Mouse (Mus musculus): ENCODE results near the gene Tle6. TPM values are rescaled to one million over a fixed set of nuclear protein-coding genes. Genes with fewer than 3 reads are reported as not detected.

Tle6 gene
- polyA plus RNA-seq, 1 experiment from 2014 or later = 24.1 TPM

- H3K4me2 ChIP-seq = peak overlapping the region; percentile 67
- H3K9me3 ChIP-seq (ENCODE audit: low read depth, low read length) = no peaks in the 10 kb centered on the region
- H3K4me3 ChIP-seq (ENCODE audit: low read depth, low read length) = peak overlapping the region; percentile 32
- no peak for TF ChIP-seq CTCF (IDR thresholded peaks at IDR 0.05; ENCODE audit: low read depth)
- H3K27me3 ChIP-seq (ENCODE audit: insufficient read depth, low read length) = no peaks in the 10 kb centered on the region
- peaks cover 58% of the 10 kb centered on the region for H3K36me3 ChIP-seq (ENCODE audit: insufficient read depth)
- H3K4me1 ChIP-seq (ENCODE audit: insufficient read depth) = peaks cover 26% of the 10 kb centered on the region
- no peak for ATAC-seq (ENCODE audit: insufficient read depth)
- peak overlapping the region; percentile 15; the same call in 1 of the 2 replicates for H3K9ac ChIP-seq
- WGBS = 44% methylated on average over 6 of the region's 6 CpGs
- H3K27ac ChIP-seq (ENCODE audit: low read depth) = peak overlapping the region; percentile 72; the same call in 1 of the 2 replicates
- DNase-seq = no peak
Measured at GRCm38 (mm10) chr10:81563481-81563880, 37.4 kb downstream of the Tle6 start.

GRCm38 (mm10) chr10:81562411-81562810 lies 38.5 kb downstream of the Tle6 start:
- H3K4me2 ChIP-seq = peak overlapping the region; percentile 25
- DNase-seq = no peak
- 75% methylated on average over 6 of the region's 6 CpGs for WGBS

GRCm38 (mm10) chr10:81560719-81561459 lies 40.0 kb downstream of the Tle6 start:
- ATAC-seq (ENCODE audit: insufficient read depth) = peak; percentile 2
- peak overlapping the region; percentile 88 for H3K4me3 ChIP-seq (ENCODE audit: low read depth, low read length)
- H3K27me3 ChIP-seq (ENCODE audit: insufficient read depth, low read length) = no peaks in the 10 kb centered on the region
- H3K27ac ChIP-seq (ENCODE audit: low read depth) = peak overlapping the region; percentile 92; the same call in 1 of the 2 replicates
- H3K36me3 ChIP-seq (ENCODE audit: insufficient read depth) = peaks cover 45% of the 10 kb centered on the region
- 11% methylated on average over 16 of the region's 16 CpGs for WGBS
- no peaks in the 10 kb centered on the region for H3K9me3 ChIP-seq (ENCODE audit: low read depth, low read length)
- TF ChIP-seq CTCF (IDR thresholded peaks at IDR 0.05; ENCODE audit: low read depth) = no peak
- H3K4me1 ChIP-seq (ENCODE audit: insufficient read depth) = peaks cover 22% of the 10 kb centered on the region
- H3K9ac ChIP-seq = peak overlapping the region; percentile 95
- peak overlapping the region; percentile 85 for H3K4me2 ChIP-seq
- no peak for DNase-seq

More at GRCm38 (mm10) chr10:81562411-81562810, 38.5 kb downstream of the Tle6 start:
- Histone ChIP-seq H3K27me3 (ENCODE audit: insufficient read depth, low read length) (no peaks in the 10 kb centered on the region), H3K9me3 (ENCODE audit: low read depth, low read length) (no peaks in the 10 kb centered on the region), H3K4me3 (ENCODE audit: low read depth, low read length) (no peak overlapping the region), H3K27ac (ENCODE audit: low read depth) (no peak overlapping the region), H3K4me1 (ENCODE audit: insufficient read depth) (peaks cover 22% of the 10 kb centered on the region), H3K9ac (no peak overlapping the region), H3K36me3 (ENCODE audit: insufficient read depth) (peaks cover 58% of the 10 kb centered on the region)
- TF ChIP-seq CTCF (IDR thresholded peaks at IDR 0.05; ENCODE audit: low read depth) = no peak
- no peak for ATAC-seq (ENCODE audit: insufficient read depth)

GRCm38 (mm10) chr10:81559627-81560539 lies 41.0 kb downstream of the Tle6 start:
- peaks cover 22% of the 10 kb centered on the region for H3K4me1 ChIP-seq (ENCODE audit: insufficient read depth)
- H3K4me3 ChIP-seq (ENCODE audit: low read depth, low read length) = peak overlapping the region; percentile 88
- no peaks in the 10 kb centered on the region for H3K9me3 ChIP-seq (ENCODE audit: low read depth, low read length)
- peak overlapping the region; percentile 92 for H3K27ac ChIP-seq (ENCODE audit: low read depth)
- peak; percentile 28 for ATAC-seq (ENCODE audit: insufficient read depth)
- H3K4me2 ChIP-seq = peak overlapping the region; percentile 85
- no peaks in the 10 kb centered on the region for H3K27me3 ChIP-seq (ENCODE audit: insufficient read depth, low read length)
- no peak for TF ChIP-seq CTCF (IDR thresholded peaks at IDR 0.05; ENCODE audit: low read depth)
- peak overlapping the region; percentile 95 for H3K9ac ChIP-seq
- H3K36me3 ChIP-seq (ENCODE audit: insufficient read depth) = peaks cover 35% of the 10 kb centered on the region
- under 1% methylated on average over 34 of the region's 36 CpGs for WGBS
- DNase-seq = no peak

GRCm38 (mm10) chr10:81559163-81559626 lies 41.7 kb downstream of the Tle6 start, which contains the start of gene Aes:
TSS of gene Aes (plus strand) at chr10:81559488.
- Histone ChIP-seq H3K9me3 (ENCODE audit: low read depth, low read length) (no peaks in the 10 kb centered on the region), H3K27me3 (ENCODE audit: insufficient read depth, low read length) (no peaks in the 10 kb centered on the region), H3K4me3 (ENCODE audit: low read depth, low read length) (peak within 1 kb of the TSS; percentile 88), H3K36me3 (ENCODE audit: insufficient read depth) (peaks cover 28% of the 10 kb centered on the region), H3K27ac (ENCODE audit: low read depth) (peak within 1 kb of the TSS; percentile 92), H3K4me1 (ENCODE audit: insufficient read depth) (peaks cover 19% of the 10 kb centered on the region), H3K9ac (peak within 1 kb of the TSS; percentile 95), H3K4me2 (peak within 1 kb of the TSS; percentile 85)
- DNase-seq (peak; percentile 68), ATAC-seq (ENCODE audit: insufficient read depth) (peak; percentile 36)
- under 1% methylated on average over 51 of the region's 53 CpGs for WGBS
- TF ChIP-seq CTCF (IDR thresholded peaks at IDR 0.05; ENCODE audit: low read depth) = no peak

GRCm38 (mm10) chr10:81557491-81557890 lies 43.4 kb downstream of the Tle6 start:
- H3K4me3 ChIP-seq (ENCODE audit: low read depth, low read length) = no peak overlapping the region
- ATAC-seq (ENCODE audit: insufficient read depth) (no peak), DNase-seq (no peak)
- H3K4me2 ChIP-seq = no peak overlapping the region
- WGBS = 19% methylated on average over 1 of the region's 1 CpGs
- H3K36me3 ChIP-seq (ENCODE audit: insufficient read depth) = peaks cover 14% of the 10 kb centered on the region
- H3K9ac ChIP-seq = no peak overlapping the region
- no peak overlapping the region for H3K27ac ChIP-seq (ENCODE audit: low read depth)
- H3K27me3 ChIP-seq (ENCODE audit: insufficient read depth, low read length) = no peaks in the 10 kb centered on the region
- no peak for TF ChIP-seq CTCF (IDR thresholded peaks at IDR 0.05; ENCODE audit: low read depth)
- H3K4me1 ChIP-seq (ENCODE audit: insufficient read depth) = peaks cover 8% of the 10 kb centered on the region; the same call in 1 of the 2 replicates
- no peaks in the 10 kb centered on the region for H3K9me3 ChIP-seq (ENCODE audit: low read depth, low read length)

Data from lung, embryonic 14.5 days (tissue).